Mouse (Mus musculus): ENCODE data around the gene Smarcd3. TPM values are rescaled to one million over a fixed set of nuclear protein-coding genes. Genes with fewer than 3 reads are reported as not detected.
A peak's percentile ranks its signal among the peaks of the same experiment; 100 is the strongest.

The Smarcd3 gene
- total RNA-seq, 1 experiment from 2014 or later = 0.09 TPM

DNA sequence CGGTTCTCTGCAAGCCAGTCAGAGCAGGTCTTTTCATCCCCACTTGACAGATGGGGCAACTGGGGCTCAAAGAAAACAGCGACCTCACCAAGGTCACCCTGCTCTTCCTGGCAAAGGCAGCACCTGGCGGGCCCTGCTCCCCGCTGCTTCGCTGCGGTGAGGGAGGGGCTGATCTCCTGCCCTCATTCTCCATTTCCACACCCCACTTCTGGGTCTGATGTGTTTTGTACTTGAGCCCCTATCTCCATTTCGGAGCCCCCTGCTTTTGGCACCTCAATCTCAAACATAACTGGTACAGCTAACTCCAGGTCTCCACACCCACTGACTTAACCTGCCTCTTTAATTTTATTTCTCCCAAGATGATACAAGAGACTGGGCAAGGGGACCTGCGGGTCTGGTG, 25.1 kb downstream of the Smarcd3 start:
- ATAC-seq (replicated peaks; ENCODE audit: low read depth, poor library complexity, severe bottlenecking) = no peak

DNA sequence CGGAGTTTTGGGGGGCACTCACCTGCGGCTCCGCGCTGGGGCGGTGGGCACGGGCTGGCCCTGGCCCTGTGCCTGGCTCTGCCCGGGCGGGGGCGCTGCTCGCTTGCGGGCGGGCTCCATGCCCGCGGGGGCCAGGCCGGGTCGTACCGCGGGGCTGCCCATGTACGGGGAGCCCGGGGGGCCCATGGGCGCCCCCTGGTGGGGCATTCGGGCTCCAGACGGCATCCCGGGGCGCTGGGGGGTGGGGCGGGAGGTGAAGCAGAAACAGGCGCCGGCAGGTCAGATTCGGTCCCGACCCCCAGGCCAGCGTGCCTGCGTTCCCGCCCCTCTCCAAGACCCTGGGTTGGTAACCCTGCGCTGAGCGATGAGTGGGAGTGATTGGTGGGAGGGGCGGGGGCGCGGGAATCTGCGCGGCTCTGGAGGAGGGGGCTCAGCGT, 25.6 kb downstream of the Smarcd3 start:
- ATAC-seq (replicated peaks; ENCODE audit: low read depth, poor library complexity, severe bottlenecking) = no peak

DNA sequence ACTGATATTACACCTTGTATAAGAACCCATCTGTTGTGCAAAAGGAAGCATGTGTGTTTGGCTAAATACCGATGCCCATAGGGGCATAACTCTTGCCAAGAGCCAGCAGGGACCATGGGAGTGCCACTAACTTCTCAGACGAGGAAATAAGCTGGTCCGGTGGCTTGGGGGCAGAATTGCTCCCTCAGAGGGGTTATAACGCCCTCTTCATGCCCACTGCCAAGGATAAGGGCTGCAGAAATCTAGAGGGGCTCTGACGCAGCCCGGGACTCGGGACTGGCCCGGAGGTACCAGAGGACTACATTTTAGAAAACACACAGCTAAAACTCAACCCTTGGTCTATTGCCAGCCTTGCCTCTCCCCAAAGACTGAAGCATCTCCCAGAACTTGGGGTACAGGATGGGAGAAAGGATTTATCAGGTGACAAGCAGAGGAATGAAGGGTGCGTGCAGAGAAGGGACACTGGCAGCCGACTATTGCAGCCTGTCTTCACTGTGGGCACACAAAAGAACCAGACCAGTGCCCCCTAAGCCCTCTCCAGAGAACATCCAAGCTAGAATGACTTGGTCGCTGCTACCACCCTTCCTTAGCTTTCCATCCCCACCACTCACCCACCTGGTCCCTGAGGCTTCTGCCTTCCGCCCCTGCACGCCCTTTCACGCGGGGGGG, 26.2 kb downstream of the Smarcd3 start:
- ATAC-seq (replicated peaks; ENCODE audit: low read depth, poor library complexity, severe bottlenecking) = no peak

DNA sequence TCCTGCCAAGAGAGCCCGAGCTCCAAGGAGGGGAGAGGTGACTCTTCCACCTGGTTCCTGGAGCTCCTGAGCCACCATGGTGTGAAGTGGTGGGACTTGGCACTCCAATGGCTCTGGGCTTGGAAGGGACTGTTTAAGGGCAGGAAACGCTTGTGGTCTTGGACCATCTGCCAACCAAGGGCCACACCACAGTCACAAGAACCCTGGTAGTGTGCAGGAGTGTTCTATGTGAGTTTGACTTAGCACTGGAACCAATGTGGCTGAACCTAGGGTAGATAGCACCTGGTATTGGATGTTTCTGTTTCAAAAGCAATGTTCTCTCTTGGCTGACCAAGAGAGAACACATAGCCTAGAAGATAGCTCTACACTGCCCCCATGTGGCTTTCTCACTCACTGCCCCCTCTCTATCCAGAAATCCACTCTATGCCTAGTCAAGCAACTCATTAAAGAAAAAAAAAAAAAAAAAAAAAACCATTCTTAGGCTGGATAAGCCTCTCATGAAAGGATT, 26.9 kb downstream of the Smarcd3 start:
- peak; percentile 66 for ATAC-seq (replicated peaks; ENCODE audit: low read depth, poor library complexity, severe bottlenecking)

DNA sequence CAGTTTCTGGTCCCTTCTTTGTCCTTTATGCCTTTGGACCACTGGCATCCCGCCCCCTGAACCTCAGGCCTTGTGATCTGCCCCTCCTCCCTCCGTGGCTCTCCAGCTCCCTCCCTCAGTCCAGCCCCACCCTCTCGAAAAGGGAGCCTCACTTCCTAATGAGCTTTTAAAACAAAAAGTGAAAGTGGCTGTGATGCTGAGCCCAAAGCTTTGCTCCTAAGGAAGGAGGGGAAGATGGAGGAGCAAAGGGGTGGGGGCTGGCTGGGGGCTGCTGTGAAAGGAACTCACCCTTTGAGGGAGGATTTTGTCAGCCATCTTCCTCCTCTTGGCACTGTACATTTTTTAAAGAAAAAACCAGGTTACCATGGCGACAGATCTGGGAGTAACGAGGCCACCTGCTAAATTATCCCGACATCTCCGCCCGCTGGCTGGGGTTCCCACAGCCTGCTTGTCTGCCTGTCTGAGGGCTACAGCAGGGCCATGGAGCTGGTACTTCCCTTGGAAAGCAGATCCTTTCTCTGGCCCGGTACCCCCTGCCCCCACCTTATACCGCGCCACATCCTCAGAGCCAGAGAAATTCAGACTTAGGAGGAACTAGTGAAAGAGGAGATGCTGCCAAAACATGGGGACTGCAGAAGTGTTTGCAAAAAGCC, 27.6 kb downstream of the Smarcd3 start:
- ATAC-seq (replicated peaks; ENCODE audit: low read depth, poor library complexity, severe bottlenecking) = peak; percentile 20

DNA sequence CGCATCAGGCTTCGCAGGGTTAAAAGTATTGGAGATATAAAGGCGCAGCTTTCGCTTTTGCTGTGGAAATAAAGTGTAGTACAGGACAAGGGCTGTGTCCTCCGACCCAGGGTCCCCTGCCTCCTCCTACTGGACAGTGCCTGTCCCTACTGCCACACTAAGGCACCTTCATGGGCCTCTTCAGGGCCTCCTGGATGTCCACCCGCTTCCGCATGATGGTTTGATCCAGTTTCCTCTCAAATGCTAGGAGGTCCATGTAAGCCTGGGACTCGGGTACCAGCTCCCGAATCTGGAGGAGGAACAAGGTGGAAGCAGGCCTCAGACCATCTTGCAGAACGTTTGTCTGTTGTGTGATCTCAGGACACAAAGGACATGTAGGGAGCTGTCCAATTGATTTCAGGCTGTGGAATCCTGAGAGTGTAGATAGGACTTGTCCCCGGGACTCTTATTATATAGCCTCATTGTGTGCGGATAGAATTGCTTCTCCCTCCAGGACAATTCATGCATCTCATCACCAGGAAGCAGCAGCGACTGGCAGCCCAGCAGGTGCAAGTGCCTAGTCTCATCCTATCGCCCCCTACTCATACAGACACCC, 28.3 kb downstream of the Smarcd3 start:
- no peak for ATAC-seq (replicated peaks; ENCODE audit: low read depth, poor library complexity, severe bottlenecking)

DNA sequence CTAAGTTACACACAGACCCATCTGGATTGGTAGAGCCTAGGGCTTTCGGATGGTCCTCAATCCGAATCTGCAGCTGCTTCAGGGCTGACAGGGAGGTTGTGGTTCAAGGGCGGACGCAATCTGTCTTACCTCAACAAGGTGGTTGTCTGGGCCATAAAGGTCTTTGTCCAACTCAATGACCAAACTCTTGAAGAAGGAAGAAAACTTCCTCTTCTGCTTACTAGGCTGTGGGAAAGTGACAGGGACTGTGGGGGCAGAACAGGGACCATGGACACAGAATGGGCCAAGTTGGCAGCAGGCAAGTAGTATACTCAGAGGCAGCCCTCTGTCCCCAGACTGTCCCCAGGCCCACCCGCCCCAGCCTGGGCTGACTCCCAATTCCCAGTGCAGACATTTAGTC, 28.9 kb downstream of the Smarcd3 start:
- ATAC-seq (replicated peaks; ENCODE audit: low read depth, poor library complexity, severe bottlenecking) = no peak

DNA sequence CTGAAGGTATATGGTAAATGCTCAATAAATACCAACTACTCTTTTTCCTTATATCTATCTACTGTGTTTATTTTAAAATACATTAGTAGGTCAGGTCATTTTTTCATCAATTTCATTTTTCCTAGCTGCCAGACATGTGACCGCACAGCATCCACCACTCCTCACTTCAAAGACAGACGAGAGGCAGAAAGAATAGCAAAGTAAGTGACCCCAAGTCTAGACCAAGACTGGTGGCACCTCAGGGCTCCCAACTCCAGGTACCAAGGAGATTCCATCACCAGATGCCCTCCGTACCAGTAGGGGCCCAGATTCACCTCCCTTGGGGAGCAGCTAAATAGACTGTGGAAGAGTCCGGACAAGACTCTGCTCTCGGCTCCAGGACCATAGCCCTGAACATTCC, 29.9 kb downstream of the Smarcd3 start:
- ATAC-seq (replicated peaks; ENCODE audit: low read depth, poor library complexity, severe bottlenecking) = no peak

DNA sequence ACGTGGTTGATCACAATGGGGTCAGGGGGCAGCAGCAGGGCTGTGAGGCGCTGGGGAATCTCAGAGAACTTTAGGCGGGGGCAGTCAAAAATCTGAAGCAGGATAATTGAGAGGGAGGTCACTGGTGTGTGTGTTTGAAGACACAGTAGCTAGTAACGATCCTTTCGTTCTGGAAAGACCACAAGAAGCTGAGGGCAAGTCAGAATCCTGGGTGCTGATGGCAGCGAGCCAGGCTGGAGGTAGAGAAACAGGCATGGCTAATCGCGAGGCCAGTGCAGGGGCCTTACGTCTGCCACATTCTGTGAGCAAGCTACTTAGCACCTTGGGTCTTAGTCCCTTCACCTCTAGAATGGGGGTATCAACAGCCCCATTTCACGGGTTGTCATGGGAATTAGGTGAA, 30.3 kb downstream of the Smarcd3 start:
- no peak for ATAC-seq (replicated peaks; ENCODE audit: low read depth, poor library complexity, severe bottlenecking)

DNA sequence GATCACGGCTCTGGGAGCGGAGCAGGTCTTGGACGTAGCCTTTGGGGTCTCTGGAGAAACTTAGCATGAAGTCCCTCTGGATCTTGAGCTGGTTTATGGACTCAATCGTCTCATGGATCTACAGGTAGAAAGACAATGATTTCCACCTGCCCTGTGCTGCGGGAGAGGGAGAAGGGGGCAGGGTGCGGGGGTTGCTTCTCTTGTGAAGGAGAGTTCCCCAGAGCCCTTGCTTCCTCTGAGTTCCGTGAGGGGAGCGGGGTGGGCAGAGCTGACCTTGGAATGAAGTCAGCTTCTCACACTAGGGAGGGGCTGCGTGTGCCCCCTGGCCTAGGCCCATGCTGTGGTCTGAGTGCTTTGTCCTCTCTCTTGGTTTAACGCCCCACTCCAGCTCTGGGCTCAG, 31.0 kb downstream of the Smarcd3 start:
- ATAC-seq (replicated peaks; ENCODE audit: low read depth, poor library complexity, severe bottlenecking) = no peak

DNA sequence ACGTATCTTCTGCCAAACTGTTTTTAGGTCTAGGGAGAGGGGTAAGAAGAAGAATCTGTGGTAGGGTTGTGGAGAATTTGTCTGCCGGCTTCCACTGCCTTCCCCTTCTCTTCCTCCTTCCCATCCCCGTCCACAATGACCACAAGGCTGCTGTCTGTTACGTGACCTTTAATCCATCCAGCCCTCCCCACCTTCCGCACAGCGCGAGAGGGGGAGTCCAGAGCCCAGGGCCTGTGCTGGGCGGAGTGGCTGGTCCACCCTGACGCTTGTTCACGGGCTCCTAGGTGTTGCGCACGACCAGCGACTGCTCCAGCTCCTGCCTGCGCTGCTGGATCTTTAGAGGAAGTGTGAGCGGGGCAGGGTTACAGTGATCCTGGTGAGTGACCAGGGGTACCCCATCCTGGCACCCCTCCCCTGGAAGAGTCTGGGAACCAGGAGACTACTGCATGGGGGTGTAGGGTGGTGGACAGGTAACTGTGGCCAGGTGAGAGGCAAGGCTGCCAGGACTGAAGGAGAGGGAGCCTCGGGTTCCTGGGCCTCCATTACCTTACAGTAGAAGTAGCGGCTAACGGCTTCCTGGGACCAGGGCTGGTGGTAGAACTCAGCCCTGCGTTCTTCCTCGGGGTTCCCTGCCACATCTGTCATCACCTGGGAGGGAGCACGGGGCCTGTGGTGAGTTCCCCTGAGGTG, 31.6 kb downstream of the Smarcd3 start:
- ATAC-seq (replicated peaks; ENCODE audit: low read depth, poor library complexity, severe bottlenecking) = peak; percentile 17; the same call in 1 of the 2 replicates

DNA sequence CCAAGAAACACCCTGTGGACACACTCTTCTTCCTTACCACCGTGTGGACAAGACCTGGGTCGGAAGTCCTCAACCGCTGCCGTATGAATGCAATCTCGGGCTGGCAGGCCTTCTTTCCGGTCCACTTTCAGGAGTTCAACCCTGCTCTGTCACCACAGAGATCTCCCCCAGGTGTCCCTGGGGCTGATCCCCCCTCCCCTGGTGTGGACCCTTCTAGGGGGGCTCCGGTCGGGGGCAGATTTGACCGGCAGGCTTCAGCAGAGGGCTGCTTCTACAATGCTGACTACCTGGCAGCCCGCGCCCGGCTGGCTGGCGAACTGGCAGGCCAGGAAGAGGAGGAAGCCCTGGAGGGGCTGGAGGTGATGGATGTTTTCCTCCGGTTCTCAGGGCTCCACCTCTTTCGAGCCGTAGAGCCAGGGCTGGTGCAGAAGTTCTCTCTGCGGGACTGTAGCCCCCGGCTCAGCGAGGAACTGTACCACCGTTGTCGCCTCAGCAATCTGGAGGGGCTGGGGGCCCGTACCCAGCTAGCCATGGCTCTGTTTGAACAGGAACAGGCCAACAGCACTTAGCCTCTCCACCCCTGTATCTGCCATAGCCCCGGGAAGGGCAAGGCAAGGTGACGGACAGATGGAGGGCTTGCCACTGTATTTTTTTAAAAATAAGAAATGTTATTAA, 32.3 kb downstream of the Smarcd3 start:
- 0 out of 2 replicates have a peak, but pooled peaks have one; percentile 2 for ATAC-seq (replicated peaks; ENCODE audit: low read depth, poor library complexity, severe bottlenecking)

DNA sequence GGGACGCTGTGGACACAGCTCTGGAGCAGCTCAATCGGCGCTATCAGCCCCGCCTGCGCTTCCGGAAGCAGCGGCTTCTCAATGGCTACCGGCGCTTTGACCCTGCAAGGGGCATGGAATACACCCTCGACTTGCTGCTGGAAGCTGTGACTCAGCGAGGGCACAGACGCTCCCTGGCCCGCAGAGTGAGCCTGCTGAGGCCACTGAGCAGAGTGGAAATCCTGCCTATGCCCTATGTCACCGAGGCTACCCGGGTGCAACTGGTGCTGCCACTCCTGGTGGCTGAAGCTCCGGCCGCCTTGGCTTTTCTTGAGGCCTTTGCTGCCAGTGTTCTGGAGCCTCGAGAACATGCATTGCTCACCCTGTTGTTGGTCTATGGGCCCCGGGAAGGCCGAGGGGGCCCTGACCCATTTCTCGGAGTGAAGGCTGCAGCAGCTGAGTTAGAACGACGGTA, 32.9 kb downstream of the Smarcd3 start:
- ATAC-seq (replicated peaks; ENCODE audit: low read depth, poor library complexity, severe bottlenecking) = peak; percentile 42

DNA sequence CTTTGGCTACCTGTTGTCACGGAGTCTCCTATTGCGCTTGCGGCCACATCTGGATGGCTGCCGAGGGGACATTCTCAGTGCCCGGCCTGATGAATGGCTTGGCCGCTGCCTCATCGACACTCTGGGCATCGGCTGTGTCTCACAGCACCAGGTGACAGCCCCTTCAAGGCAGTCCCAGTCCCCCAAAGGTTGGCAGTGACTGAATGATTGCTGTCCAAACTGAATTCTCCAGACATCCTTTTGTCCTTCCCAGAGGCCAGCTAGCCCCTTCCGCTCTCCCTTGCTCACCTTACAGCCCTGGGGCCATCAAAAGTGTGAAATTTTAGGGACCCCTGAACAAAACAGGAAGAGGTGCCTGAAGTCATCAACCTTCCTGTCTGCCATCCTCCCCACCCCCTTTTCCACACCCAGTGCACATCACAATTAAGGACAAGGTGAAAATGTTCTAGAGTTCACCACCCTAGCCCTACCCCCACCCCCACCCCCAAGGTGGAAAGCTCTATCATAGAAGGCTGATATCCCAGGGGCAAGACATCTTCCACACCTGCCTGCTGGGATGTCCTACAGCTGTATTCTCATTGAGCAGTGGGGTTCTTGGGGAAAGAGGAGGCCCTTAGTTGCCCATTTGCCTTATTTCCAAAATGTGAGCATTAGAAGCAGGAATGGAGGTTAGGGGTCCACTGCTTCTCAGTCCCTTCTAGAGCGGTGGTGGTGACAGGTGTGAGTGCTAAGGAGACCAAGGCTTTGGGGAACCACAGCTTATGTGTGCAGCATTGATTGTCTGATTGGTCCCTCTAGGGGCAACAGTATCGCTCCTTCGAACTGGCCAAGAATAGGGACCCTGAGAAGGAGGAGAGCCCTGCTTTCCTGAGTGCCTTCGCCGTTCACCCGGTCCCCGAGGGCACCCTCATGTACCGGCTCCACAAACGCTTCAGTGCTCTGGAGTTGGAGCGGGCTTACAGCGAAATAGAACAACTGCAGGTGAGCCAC, 34.4 kb downstream of the Smarcd3 start:
- ATAC-seq (replicated peaks; ENCODE audit: low read depth, poor library complexity, severe bottlenecking) = no peak

DNA sequence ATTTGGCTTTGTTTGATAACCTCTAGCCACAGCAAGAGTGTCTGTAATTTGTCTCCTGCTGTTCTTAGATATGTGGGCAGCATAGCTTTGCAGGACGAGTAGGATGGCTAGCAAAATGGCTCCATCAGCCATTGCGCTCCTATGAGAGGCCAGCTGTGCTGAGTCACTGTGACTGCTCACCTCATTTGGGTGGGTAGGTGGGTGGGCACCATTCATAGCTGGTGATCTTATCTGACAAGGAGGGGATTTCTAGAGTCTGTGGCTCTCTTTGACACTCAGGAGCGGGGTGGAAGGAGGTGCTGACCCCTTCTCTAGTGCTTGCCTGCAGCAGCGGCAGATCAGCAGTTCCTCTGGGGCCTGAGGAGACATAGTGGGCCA, 37.0 kb downstream of the Smarcd3 start:
- no peak for ATAC-seq (replicated peaks; ENCODE audit: low read depth, poor library complexity, severe bottlenecking)

DNA sequence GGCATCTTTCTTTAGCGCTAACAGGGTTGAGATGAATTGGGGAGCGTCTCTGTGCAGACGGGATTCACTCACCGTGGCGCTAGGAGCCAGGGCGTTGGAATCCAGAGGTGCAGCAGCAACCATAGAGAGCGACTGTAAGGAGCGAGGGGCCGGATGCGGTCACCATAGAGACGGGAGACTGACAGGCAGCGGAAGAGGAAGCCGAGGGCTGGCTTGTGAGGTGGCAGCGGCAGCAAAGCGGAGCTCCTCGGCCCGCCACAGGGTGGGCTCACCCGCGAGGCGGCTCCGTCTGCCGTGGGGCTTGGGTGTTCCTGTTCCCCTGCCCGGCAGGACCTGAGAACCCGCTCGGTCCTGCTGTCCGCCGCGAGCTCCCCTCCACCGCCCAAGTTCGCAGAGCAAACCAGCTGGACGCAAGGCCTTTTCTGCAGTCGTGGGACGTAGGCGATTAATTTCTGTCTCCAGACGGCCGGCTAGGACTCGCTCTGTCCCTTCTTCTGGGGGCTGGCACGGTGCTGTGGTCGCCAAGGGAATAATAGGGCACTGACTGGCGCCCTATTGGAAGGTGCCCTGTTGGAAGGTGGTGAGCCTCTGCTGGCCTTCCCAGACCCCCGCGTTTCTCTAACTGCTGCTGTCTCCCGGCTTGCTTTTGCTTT, 37.5 kb downstream of the Smarcd3 start, which contains the start of gene Chpf2:
TSS of gene Chpf2 (plus strand) at position 195 of the 653 bp plus-strand sequence.
- ATAC-seq (replicated peaks; ENCODE audit: low read depth, poor library complexity, severe bottlenecking) = peak; percentile 93

DNA sequence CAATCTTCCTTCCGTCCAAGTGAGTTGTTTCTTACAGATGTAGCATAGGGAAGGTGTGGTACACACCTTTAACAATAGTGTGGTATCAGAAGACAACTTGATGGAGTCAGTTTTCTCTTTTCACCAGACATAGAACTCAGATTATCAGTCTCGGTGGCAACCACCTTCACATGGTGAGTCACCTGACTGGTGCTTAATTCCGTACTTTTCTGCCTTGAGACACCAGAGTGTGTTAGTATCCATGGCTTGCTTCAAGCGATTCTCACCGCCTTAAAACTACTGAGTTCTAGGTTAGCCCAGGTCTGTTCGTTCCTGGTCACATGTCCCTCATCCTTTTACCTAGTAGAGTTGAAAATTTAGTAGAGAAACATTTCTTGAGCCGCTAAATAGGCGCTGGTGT, 38.1 kb downstream of the Smarcd3 start:
- peak; percentile 18 for ATAC-seq (replicated peaks; ENCODE audit: low read depth, poor library complexity, severe bottlenecking)

Measured in common myeloid progenitor, adult 5-6 weeks (primary cell).